Mouse (Mus musculus): Measurements from ENCODE around the gene Cdon. TPM values are rescaled to one million over a fixed set of nuclear protein-coding genes. Genes with fewer than 3 reads are reported as not detected.

The Cdon gene
- polyA plus RNA-seq, 1 experiment from 2014 or later, result 1.5 TPM

DNA sequence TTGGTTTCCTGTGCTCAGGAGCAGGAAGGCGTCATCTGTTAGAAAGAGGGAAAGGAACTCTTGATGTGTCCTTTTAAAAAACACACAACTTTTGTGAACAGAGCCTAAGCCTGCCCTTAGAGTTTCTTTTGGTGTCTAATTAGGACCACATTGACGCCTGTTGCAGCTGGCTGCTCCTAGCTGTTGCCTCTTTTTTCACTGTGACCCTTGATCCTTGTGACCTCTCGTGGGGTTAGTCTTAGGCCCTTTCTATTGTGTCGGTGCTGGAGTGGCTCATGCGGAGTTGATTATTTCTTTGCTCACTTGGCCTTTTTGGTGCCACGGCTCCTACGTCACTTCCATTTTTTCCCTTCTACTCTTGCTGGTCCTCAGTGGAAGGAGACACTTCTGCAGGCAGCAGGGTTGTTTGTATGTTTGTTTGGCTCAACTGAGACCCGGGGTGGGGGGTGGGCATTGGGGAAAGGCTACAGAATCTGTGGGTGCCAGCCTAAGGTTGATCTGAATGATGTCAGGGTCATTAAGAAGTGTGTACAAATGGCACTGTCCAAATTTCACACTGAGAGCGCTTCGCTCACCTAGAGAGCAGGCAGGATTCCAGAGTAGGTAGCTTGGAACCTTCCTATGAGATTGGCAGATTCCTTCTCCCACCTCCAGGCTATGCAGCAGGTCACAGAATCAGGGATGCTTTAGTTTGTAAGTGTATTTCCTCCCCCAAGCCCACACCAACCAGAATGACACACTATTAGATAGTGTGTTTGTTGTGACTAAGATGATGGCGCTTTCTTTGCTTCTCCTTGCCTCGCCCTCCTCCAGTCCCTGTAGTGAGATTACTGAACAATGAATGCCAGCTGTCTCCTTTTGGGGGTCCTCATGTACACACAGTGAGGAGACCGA lies 22.9 kb downstream of the Cdon start:
- Histone ChIP-seq H3K36me3 (ENCODE audit: control insufficient read depth, insufficient read depth, low read length) (no peaks in the 10 kb centered on the region), H3K4me1 (replicated peaks; ENCODE audit: control insufficient read depth, insufficient read depth, low read length) (0 out of 2 replicates have a peak, but pooled peaks cover 4% of the 10 kb centered on the region), H3K27ac (ENCODE audit: low read depth, low read length) (no peak overlapping the region), H3K4me2 (no peak overlapping the region), H3K9ac (ENCODE audit: low read depth, low read length) (no peak overlapping the region), H3K9me3 (ENCODE audit: control insufficient read depth, low read length) (no peaks in the 10 kb centered on the region), H3K4me3 (ENCODE audit: low read depth, low read length) (no peak overlapping the region), H3K27me3 (replicated peaks; ENCODE audit: control insufficient read depth, insufficient read depth, low read length) (no peaks in the 10 kb centered on the region)
- 68% methylated on average over 13 of the region's 13 CpGs for WGBS
- DNase-seq (ENCODE audit: low spot score), result no peak
- no peak for ATAC-seq (replicated peaks; ENCODE audit: low FRiP score)

DNA sequence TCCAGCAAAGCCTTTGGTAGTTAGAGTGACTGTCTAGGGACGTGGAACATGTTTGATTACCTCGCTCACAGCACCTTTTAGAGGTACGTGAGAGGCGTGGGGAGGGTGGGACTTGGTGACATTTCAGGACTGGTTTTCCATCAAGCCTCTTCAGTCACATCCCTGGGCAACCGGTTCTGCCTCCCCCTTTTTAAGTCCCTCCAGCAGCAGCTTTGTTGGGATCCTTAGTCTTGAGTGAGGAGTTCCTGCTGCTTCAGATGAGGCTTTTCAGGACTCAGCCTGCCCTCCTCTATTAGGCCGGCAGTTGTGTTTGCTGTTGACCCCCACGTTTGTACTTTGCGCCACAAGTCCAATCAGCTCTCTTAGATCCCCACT lies 23.6 kb downstream of the Cdon start:
- no peak for ATAC-seq (replicated peaks; ENCODE audit: low FRiP score)
- no peak overlapping the region for H3K4me3 ChIP-seq (ENCODE audit: low read depth, low read length)
- no peaks in the 10 kb centered on the region for H3K36me3 ChIP-seq (ENCODE audit: control insufficient read depth, insufficient read depth, low read length)
- 68% methylated on average over 8 of the region's 8 CpGs for WGBS
- H3K9me3 ChIP-seq (ENCODE audit: control insufficient read depth, low read length), result no peaks in the 10 kb centered on the region
- H3K4me2 ChIP-seq, result no peak overlapping the region
- H3K4me1 ChIP-seq (replicated peaks; ENCODE audit: control insufficient read depth, insufficient read depth, low read length), result 0 out of 2 replicates have a peak, but pooled peaks cover 4% of the 10 kb centered on the region
- H3K27me3 ChIP-seq (replicated peaks; ENCODE audit: control insufficient read depth, insufficient read depth, low read length), result no peaks in the 10 kb centered on the region
- DNase-seq (ENCODE audit: low spot score), result no peak
- no peak overlapping the region for H3K27ac ChIP-seq (ENCODE audit: low read depth, low read length)
- H3K9ac ChIP-seq (ENCODE audit: low read depth, low read length), result no peak overlapping the region

DNA sequence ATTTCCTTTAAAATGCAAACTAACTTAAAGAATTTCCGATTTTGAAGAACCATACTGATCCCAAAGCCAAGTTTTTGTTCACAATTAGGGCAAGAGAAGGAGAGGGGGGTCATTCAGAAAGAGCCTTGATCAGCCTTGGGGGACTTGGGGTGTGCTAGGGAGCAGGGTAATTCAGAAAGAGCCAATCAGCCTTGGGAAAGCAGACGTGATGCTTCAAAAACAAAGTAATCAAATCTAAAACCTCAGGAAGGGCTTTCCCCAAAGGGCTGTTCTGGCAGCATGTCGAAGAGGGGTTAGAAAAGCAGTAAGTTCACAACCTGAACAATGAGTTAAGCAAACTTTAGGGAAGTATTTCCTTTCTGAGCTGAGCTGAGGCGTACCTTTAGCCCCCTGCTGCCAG lies 26.0 kb downstream of the Cdon start:
- DNase-seq (ENCODE audit: low spot score) (no peak), ATAC-seq (replicated peaks; ENCODE audit: low FRiP score) (no peak)
- H3K4me1 ChIP-seq (replicated peaks; ENCODE audit: control insufficient read depth, insufficient read depth, low read length), result 0 out of 2 replicates have a peak, but pooled peaks cover 4% of the 10 kb centered on the region
- 61% methylated on average over 4 of the region's 4 CpGs for WGBS
- H3K36me3 ChIP-seq (ENCODE audit: control insufficient read depth, insufficient read depth, low read length), result no peaks in the 10 kb centered on the region
- H3K4me2 ChIP-seq, result no peak overlapping the region
- no peak overlapping the region for H3K27ac ChIP-seq (ENCODE audit: low read depth, low read length)
- no peak overlapping the region for H3K9ac ChIP-seq (ENCODE audit: low read depth, low read length)
- no peak overlapping the region for H3K4me3 ChIP-seq (ENCODE audit: low read depth, low read length)
- H3K27me3 ChIP-seq (replicated peaks; ENCODE audit: control insufficient read depth, insufficient read depth, low read length), result no peaks in the 10 kb centered on the region
- H3K9me3 ChIP-seq (ENCODE audit: control insufficient read depth, low read length), result no peaks in the 10 kb centered on the region

DNA sequence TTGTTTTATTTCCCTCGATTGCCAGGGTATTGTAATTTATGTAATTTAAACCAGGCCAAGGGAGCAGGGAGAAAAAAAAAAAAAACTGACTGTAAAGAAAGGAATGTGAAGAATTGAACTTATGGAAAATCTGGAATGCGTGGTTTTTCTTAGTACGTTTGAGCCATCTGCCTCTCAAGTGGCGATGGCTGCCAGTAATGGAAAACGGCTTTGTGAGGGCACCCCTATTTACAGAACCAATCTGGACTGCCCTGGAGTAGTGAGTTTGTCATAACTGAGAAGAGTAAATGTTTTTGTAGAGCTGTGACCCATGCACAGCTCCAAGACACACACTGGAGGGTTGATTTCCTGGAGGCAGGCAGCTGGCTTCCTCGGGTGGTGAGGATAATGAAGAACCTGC lies 32.4 kb downstream of the Cdon start:
- H3K4me3 ChIP-seq (ENCODE audit: low read depth, low read length), result no peak overlapping the region
- no peak overlapping the region for H3K4me2 ChIP-seq
- no peaks in the 10 kb centered on the region for H3K27me3 ChIP-seq (replicated peaks; ENCODE audit: control insufficient read depth, insufficient read depth, low read length)
- no peaks in the 10 kb centered on the region for H3K9me3 ChIP-seq (ENCODE audit: control insufficient read depth, low read length)
- H3K4me1 ChIP-seq (replicated peaks; ENCODE audit: control insufficient read depth, insufficient read depth, low read length), result no peaks in the 10 kb centered on the region
- no peak overlapping the region for H3K9ac ChIP-seq (ENCODE audit: low read depth, low read length)
- WGBS, result 73% methylated on average over 6 of the region's 6 CpGs
- 0 out of 2 replicates have a peak, but pooled peaks cover 2% of the 10 kb centered on the region for H3K36me3 ChIP-seq (ENCODE audit: control insufficient read depth, insufficient read depth, low read length)
- DNase-seq (ENCODE audit: low spot score) (no peak), ATAC-seq (replicated peaks; ENCODE audit: low FRiP score) (no peak)
- no peak overlapping the region for H3K27ac ChIP-seq (ENCODE audit: low read depth, low read length)

DNA sequence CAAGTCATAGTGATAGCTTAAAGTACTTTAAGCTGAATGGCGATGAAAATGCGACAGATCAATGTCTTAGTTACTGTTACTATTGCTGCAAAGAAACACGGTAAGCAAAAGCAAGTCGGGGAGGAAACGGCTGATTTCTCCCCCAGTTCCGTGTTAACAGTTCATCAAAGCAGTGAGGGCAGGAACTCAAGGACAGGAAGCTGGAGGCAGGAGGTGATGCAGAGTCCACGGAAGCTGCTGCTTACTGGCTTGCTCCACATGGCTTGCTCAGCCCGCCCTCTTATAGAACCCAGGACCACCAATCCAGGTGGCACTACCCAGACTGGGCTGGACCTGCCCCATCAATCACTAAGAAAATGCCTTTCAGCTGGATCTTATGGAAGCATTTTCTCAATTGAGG lies 38.7 kb downstream of the Cdon start:
- Histone ChIP-seq H3K27ac (ENCODE audit: low read depth, low read length) (no peak overlapping the region), H3K4me2 (no peak overlapping the region), H3K36me3 (ENCODE audit: control insufficient read depth, insufficient read depth, low read length) (no peaks in the 10 kb centered on the region; the same call in 1 of the 2 replicates), H3K27me3 (replicated peaks; ENCODE audit: control insufficient read depth, insufficient read depth, low read length) (no peaks in the 10 kb centered on the region), H3K4me1 (replicated peaks; ENCODE audit: control insufficient read depth, insufficient read depth, low read length) (no peaks in the 10 kb centered on the region), H3K9ac (ENCODE audit: low read depth, low read length) (no peak overlapping the region), H3K9me3 (ENCODE audit: control insufficient read depth, low read length) (no peaks in the 10 kb centered on the region), H3K4me3 (ENCODE audit: low read depth, low read length) (no peak overlapping the region)
- DNase-seq (ENCODE audit: low spot score) (no peak), ATAC-seq (replicated peaks; ENCODE audit: low FRiP score) (no peak)
- 58% methylated on average over 8 of the region's 8 CpGs for WGBS

DNA sequence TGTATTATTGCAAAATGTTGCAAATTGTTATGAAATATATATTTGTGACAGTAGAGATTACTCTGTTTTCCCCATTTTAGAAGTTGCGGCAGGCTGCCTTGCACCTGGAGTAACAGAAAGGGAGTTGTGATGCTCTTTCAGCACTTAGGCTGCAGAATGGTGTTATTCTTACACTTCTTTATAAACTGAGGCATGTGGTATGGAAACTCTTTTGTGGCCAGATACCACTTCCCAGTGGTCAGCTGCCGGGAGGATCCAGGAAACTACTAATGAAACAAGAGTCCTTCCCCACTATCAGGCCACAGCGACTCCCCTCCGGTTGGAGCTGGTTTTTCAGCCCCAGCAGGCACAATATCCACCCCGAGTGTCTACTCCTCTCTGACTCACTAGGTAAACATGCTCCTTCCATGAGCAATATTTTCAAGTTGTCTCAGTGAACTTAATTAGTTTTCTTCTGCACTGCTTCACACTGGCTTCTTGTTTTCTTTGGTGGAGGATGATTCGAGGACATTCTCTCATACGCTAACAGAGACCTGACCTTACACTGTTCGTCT lies 46.4 kb downstream of the Cdon start:
- DNase-seq (ENCODE audit: low spot score) (no peak), ATAC-seq (replicated peaks; ENCODE audit: low FRiP score) (no peak)
- H3K4me1 ChIP-seq (replicated peaks; ENCODE audit: control insufficient read depth, insufficient read depth, low read length), result no peaks in the 10 kb centered on the region
- H3K9ac ChIP-seq (ENCODE audit: low read depth, low read length), result no peak overlapping the region
- H3K4me2 ChIP-seq, result no peak overlapping the region
- no peaks in the 10 kb centered on the region for H3K27me3 ChIP-seq (replicated peaks; ENCODE audit: control insufficient read depth, insufficient read depth, low read length)
- no peak overlapping the region for H3K4me3 ChIP-seq (ENCODE audit: low read depth, low read length)
- H3K27ac ChIP-seq (ENCODE audit: low read depth, low read length), result no peak overlapping the region
- 47% methylated on average over 8 of the region's 8 CpGs for WGBS
- H3K36me3 ChIP-seq (ENCODE audit: control insufficient read depth, insufficient read depth, low read length), result 0 out of 2 replicates have a peak, but pooled peaks cover 2% of the 10 kb centered on the region
- no peaks in the 10 kb centered on the region for H3K9me3 ChIP-seq (ENCODE audit: control insufficient read depth, low read length)

DNA sequence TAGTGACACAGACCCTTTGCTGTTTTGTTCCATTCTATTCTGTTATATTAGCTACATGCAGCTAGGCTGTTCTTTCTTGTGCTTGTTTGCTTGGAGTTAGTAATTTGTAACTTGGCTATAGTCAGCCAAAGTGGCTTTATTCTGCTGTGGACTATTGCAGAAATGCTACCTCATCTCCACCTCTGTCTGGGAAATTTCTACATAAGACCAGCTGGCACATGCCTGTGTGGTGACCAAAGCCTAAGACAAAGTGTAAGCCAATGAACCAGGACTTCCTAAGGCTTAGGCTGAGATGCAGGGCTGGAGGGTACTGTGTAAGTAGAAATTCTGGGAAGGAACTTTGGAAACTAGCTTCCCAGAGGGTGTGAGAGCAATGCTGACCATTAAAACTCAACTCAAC lies 48.0 kb downstream of the Cdon start:
- DNase-seq (ENCODE audit: low spot score) (no peak), ATAC-seq (replicated peaks; ENCODE audit: low FRiP score) (no peak)
- Histone ChIP-seq H3K4me3 (ENCODE audit: low read depth, low read length) (no peak overlapping the region), H3K27ac (ENCODE audit: low read depth, low read length) (no peak overlapping the region), H3K9ac (ENCODE audit: low read depth, low read length) (no peak overlapping the region), H3K36me3 (ENCODE audit: control insufficient read depth, insufficient read depth, low read length) (0 out of 2 replicates have a peak, but pooled peaks cover 2% of the 10 kb centered on the region), H3K9me3 (ENCODE audit: control insufficient read depth, low read length) (no peaks in the 10 kb centered on the region), H3K27me3 (replicated peaks; ENCODE audit: control insufficient read depth, insufficient read depth, low read length) (no peaks in the 10 kb centered on the region), H3K4me2 (no peak overlapping the region), H3K4me1 (replicated peaks; ENCODE audit: control insufficient read depth, insufficient read depth, low read length) (no peaks in the 10 kb centered on the region)

DNA sequence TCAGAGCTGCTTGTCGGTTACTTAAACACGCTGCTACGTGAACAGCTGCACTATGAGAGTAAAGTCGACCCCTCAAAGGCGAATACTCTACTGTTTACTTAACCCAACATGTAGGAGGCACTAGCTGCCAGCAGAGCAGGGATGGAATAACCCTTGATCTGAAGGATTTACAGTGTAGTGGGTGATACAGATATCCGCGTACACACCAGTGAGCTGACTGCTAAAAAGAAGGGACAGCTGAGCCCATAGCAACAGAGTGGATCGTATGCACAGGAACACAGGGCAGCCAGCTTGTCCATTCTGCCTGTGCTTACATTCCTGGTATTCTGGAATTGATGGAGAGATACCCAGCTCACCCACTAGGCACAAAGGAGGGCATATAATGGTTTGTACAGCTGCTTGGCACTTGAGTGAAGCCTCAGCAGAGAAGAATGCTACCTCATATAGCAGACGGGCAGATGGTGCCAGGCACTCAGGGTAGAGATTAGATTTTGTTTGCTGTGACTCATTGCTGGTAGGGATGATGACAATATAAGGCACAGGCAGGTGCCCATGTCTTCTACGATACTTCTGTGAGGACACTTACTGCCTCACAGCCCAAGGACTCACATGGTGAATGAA lies 53.3 kb downstream of the Cdon start:
- WGBS, result 75% methylated on average over 10 of the region's 10 CpGs
- no peak for ATAC-seq (replicated peaks; ENCODE audit: low FRiP score)
- no peak for DNase-seq (ENCODE audit: low spot score)
- H3K4me3 ChIP-seq (ENCODE audit: low read depth, low read length), result no peak overlapping the region
- H3K27me3 ChIP-seq (replicated peaks; ENCODE audit: control insufficient read depth, insufficient read depth, low read length), result no peaks in the 10 kb centered on the region
- H3K9ac ChIP-seq (ENCODE audit: low read depth, low read length), result no peak overlapping the region
- no peak overlapping the region for H3K27ac ChIP-seq (ENCODE audit: low read depth, low read length)
- H3K36me3 ChIP-seq (ENCODE audit: control insufficient read depth, insufficient read depth, low read length), result peaks cover 2% of the 10 kb centered on the region; the same call in 1 of the 2 replicates
- H3K4me2 ChIP-seq, result no peak overlapping the region
- no peaks in the 10 kb centered on the region for H3K9me3 ChIP-seq (ENCODE audit: control insufficient read depth, low read length)
- H3K4me1 ChIP-seq (replicated peaks; ENCODE audit: control insufficient read depth, insufficient read depth, low read length), result no peaks in the 10 kb centered on the region

All from liver, embryonic 11.5 days (tissue).